Mouse (Mus musculus) gastrocnemius, postnatal 36 days (tissue): ENCODE data around the gene Celf3. TPM values are rescaled to one million over a fixed set of nuclear protein-coding genes. Genes with fewer than 3 reads are reported as not detected.

Source experiments
- DNase-seq, 2 experiments: peaks; one replicate each; pipeline ENCODE4 v3.0.0; 2022
- intact Hi-C: fragments of 180-260 bp; cut with DNase I; formaldehyde crosslinking; loops from one replicate; pipeline ENCODE4 v1.15.1; 2025
- total RNA-seq, 2 experiments: library from RNA; stranded (reverse); gene quantifications; 2 replicates each; pipeline ENCODE4 v1.2.3; 2021

Gene Celf3
- total RNA-seq, 2 experiments from 2014 or later = not detected

GRCm38 (mm10) chr3:94478591-94479169 is 585 bp downstream of the Celf3 start:
- DNase-seq = no peak
- intact Hi-C loops = no loop called here

GRCm38 (mm10) chr3:94479564-94479963 is 1.5 kb downstream of the Celf3 start:
- no peak for DNase-seq
- intact Hi-C loops = no loop called here

GRCm38 (mm10) chr3:94480291-94480884 is 2.3 kb downstream of the Celf3 start, which contains the start of gene Riiad1:
Riiad1 (minus strand) TSS chr3:94480341.
- intact Hi-C loops = no loop called here
- no peak for DNase-seq

- no peak for DNase-seq
- intact Hi-C loops = no loop called here
Measured at GRCm38 (mm10) chr3:94481429-94481828, 3.3 kb downstream of the Celf3 start.

GRCm38 (mm10) chr3:94482764-94483385 is 4.8 kb downstream of the Celf3 start:
- intact Hi-C loops = no loop called here
- DNase-seq = no peak

GRCm38 (mm10) chr3:94483790-94484439 is 5.8 kb downstream of the Celf3 start:
- DNase-seq = no peak
- intact Hi-C loops = no loop called here

- intact Hi-C loops = no loop called here
- no peak for DNase-seq
Measured at GRCm38 (mm10) chr3:94485922-94486321, 7.8 kb downstream of the Celf3 start.

GRCm38 (mm10) chr3:94487581-94487980 is 9.5 kb downstream of the Celf3 start:
- DNase-seq = no peak
- intact Hi-C loops = no loop called here

GRCm38 (mm10) chr3:94497162-94497561 is 19.1 kb downstream of the Celf3 start:
- no peak for DNase-seq
- intact Hi-C loops = no loop called here

GRCm38 (mm10) chr3:94502243-94502642 is 24.1 kb downstream of the Celf3 start:
- intact Hi-C loops = loop anchor here (2.0 to 5.0 kb wide), 2 partner anchors 45 to 135 kb away; no protein-coding TSS in a partner anchor
- no peak for DNase-seq

GRCm38 (mm10) chr3:94506664-94507063 is 28.6 kb downstream of the Celf3 start:
- no peak for DNase-seq
- intact Hi-C loops = no loop called here

GRCm38 (mm10) chr3:94526731-94527130 is 48.6 kb downstream of the Celf3 start:
- DNase-seq = no peak
- intact Hi-C loops = no loop called here

- DNase-seq = peak in 1 of 2 experiments; percentile 22
- intact Hi-C loops = no loop called here
Measured at GRCm38 (mm10) chr3:94533968-94534367, 55.9 kb downstream of the Celf3 start.

GRCm38 (mm10) chr3:94537187-94537586 is 59.1 kb downstream of the Celf3 start:
- intact Hi-C loops = no loop called here
- DNase-seq = no peak

Other genes starting within 250 kb of the Celf3 start
- not detected for gene Gm4778, start 214.3 kb upstream of the Celf3 start, total RNA-seq
- gene Them4, start 168.2 kb upstream of the Celf3 start, total RNA-seq = 1 to 10 TPM; 7.4 to 8.3 TPM
- gene Them5, start 136.2 kb upstream of the Celf3 start, total RNA-seq = not detected
- under 1 TPM in 1 of 2 experiments, not detected in 1; 0.39 TPM for gene C2cd4d, start 115.9 kb upstream of the Celf3 start, total RNA-seq
- gene Rorc, start 105.5 kb upstream of the Celf3 start, total RNA-seq = 10 to 100 TPM; 45.6 to 68.8 TPM
- gene Lingo4, start 79.8 kb upstream of the Celf3 start, total RNA-seq = under 1 TPM; 0.15 to 0.26 TPM
- 1 to 10 TPM; 1.3 to 1.9 TPM for gene Tdrkh, start 65.0 kb upstream of the Celf3 start, total RNA-seq
- 10 to 100 TPM; 34.6 to 34.7 TPM for gene Mrpl9, start 35.0 kb upstream of the Celf3 start, total RNA-seq
- not detected for gene Oaz3, start 34.4 kb upstream of the Celf3 start, total RNA-seq
- gene Riiad1, start 2.0 kb downstream of the Celf3 start, total RNA-seq = 1 to 10 TPM; 5.5 to 8.3 TPM
- 10 to 100 TPM; 25.3 to 25.9 TPM for gene Snx27, start 104.4 kb downstream of the Celf3 start, total RNA-seq
- not detected for gene Gm10972, start 164.8 kb downstream of the Celf3 start, total RNA-seq
- gene Tuft1, start 180.6 kb downstream of the Celf3 start, total RNA-seq = under 1 TPM; 0.74 to 0.84 TPM
- 1 to 10 TPM in 1 of 2 experiments, under 1 TPM in 1; 0.44 to 1.8 TPM for gene Selenbp2, start 215.3 kb downstream of the Celf3 start, total RNA-seq